Mouse (Mus musculus): Measurements from ENCODE around the gene Dpysl4.
A peak's percentile ranks its signal among the peaks of the same experiment; 100 is the strongest.

- TF ChIP-seq CTCF (IDR thresholded peaks at IDR 0.05; ENCODE audit: low read depth) (peak; percentile 57), EP300 (optimal IDR thresholded peaks at IDR 0.05) (no peak)
These were observed 5.1 kb upstream of the Dpysl4 start for GRCm38 (mm10) chr7:139080714-139081113.

All from stomach, postnatal 0 days (tissue).